Mouse (Mus musculus): ENCODE results near the gene Thsd7a. TPM values are rescaled to one million over a fixed set of nuclear protein-coding genes. Genes with fewer than 3 reads are reported as not detected.

Thsd7a gene
- polyA plus RNA-seq (2015; fragmentation: Nextera tagmentation; extraction: Ambion mirVana): 57.9 and 60.5 TPM in 2 replicates

DNA sequence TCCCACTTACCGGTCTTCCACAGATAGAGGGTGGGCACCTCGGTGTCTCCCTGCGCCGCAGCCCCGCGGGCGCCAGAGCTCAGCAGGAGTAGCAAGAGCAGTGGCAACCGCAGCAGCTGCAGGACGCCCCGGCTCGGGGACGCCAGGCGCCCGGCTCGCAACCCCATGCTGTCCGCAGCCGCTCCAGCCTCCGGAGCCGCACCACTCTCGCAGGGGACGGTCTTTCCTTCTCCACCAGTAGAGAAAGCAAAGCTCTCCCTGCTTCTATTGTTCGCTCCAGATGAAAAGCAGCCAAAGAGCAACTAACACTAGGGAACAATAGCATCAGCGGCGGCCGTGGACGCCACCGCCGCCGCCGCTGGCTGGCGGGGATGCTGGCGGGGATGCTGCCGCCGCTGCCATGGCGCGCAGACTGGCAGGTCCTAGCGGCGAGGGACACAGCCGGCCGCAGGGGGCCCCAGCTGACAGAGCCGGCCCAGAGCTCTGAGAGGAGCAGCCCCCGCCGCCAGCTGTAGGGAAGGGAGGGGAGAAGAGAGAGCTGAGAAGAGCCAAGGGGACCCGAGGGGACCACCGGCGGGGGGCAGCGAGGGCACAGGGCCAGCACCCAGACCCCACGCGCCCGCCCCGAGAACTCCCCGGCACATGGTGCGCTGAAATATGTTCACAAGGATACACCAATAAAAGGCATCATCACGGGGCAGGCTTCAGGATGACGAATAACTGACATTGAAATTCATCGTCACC lies at the start of gene Thsd7a:
TSS of gene Thsd7a (minus strand) at position 624 of the 744 bp plus-strand sequence.
- Histone ChIP-seq H3K9ac (peak within 1 kb of the TSS; percentile 96), H3K4me3 (peak within 1 kb of the TSS; percentile 69), H3K36me3 (no peaks in the 10 kb centered on the region), H3K9me3 (no peaks in the 10 kb centered on the region), H3K27ac (replicated peaks) (peak within 1 kb of the TSS; percentile 99), H3K4me1 (replicated peaks) (peaks cover 18% of the 10 kb centered on the region), H3K27me3 (no peaks in the 10 kb centered on the region), H3K4me2 (peak within 1 kb of the TSS; percentile 65)
- ATAC-seq (ENCODE audit: low read depth): peak; percentile 96
- under 1% methylated on average over 55 of the region's 56 CpGs for WGBS

GRCm38 (mm10) chr6:12787129-12787528 lies 37.9 kb upstream of the Thsd7a start:
- H3K4me1 ChIP-seq (replicated peaks): peaks cover 18% of the 10 kb centered on the region
- no peak for ATAC-seq (ENCODE audit: low read depth)
- no peaks in the 10 kb centered on the region for H3K27me3 ChIP-seq
- 68% methylated on average over 2 of the region's 2 CpGs for WGBS
- H3K4me2 ChIP-seq: no peak overlapping the region
- H3K36me3 ChIP-seq: no peaks in the 10 kb centered on the region
- no peak overlapping the region for H3K9ac ChIP-seq
- H3K4me3 ChIP-seq: no peak overlapping the region
- H3K9me3 ChIP-seq: no peaks in the 10 kb centered on the region
- H3K27ac ChIP-seq (replicated peaks): peak overlapping the region; percentile 29; the same call in 1 of the 2 replicates

GRCm38 (mm10) chr6:12786378-12786982 lies 37.3 kb upstream of the Thsd7a start:
- Histone ChIP-seq H3K27ac (replicated peaks) (no peak overlapping the region), H3K36me3 (no peaks in the 10 kb centered on the region), H3K9ac (no peak overlapping the region), H3K4me2 (no peak overlapping the region), H3K27me3 (no peaks in the 10 kb centered on the region), H3K9me3 (no peaks in the 10 kb centered on the region), H3K4me1 (replicated peaks) (peaks cover 18% of the 10 kb centered on the region), H3K4me3 (no peak overlapping the region)
- 26% methylated on average over 2 of the region's 2 CpGs for WGBS
- ATAC-seq (ENCODE audit: low read depth): peak; percentile 80

GRCm38 (mm10) chr6:12784918-12785618 lies 35.9 kb upstream of the Thsd7a start:
- peak overlapping the region; percentile 38 for H3K27ac ChIP-seq (replicated peaks)
- H3K4me1 ChIP-seq (replicated peaks): peaks cover 18% of the 10 kb centered on the region
- H3K36me3 ChIP-seq: no peaks in the 10 kb centered on the region
- no peak overlapping the region for H3K9ac ChIP-seq
- no peaks in the 10 kb centered on the region for H3K9me3 ChIP-seq
- no peaks in the 10 kb centered on the region for H3K27me3 ChIP-seq
- no peak overlapping the region for H3K4me3 ChIP-seq
- no peak overlapping the region for H3K4me2 ChIP-seq
- peak; percentile 92 for ATAC-seq (ENCODE audit: low read depth)
- 39% methylated on average over 8 of the region's 8 CpGs for WGBS

DNA sequence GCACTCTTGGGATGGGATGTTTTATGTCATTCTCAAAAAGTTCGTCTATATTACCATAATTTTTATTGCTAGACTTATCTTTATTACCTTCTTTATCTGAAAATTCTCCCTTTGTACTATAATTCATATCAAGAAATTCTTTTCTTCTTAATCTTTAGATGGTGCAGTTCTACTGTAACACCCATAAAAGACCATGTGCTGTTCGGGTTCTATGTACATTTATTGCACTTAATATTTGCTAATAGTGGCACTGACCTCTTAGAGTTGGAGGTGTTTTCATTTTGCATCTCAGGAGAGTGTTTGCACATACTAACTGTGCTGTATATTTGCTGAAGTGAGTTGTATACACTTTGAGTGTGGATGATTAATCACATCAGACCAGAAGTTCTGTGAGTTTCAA lies 23.6 kb upstream of the Thsd7a start:
- Histone ChIP-seq H3K4me1 (replicated peaks) (no peaks in the 10 kb centered on the region), H3K9ac (no peak overlapping the region), H3K4me2 (no peak overlapping the region), H3K36me3 (no peaks in the 10 kb centered on the region), H3K27me3 (no peaks in the 10 kb centered on the region), H3K9me3 (no peaks in the 10 kb centered on the region), H3K27ac (replicated peaks) (no peak overlapping the region), H3K4me3 (no peak overlapping the region)
- ATAC-seq (ENCODE audit: low read depth): no peak
- WGBS: 78% methylated on average over 2 of the region's 2 CpGs

- no peaks in the 10 kb centered on the region for H3K36me3 ChIP-seq
- H3K27ac ChIP-seq (replicated peaks): peak overlapping the region; percentile 61; the same call in 1 of the 2 replicates
- H3K4me3 ChIP-seq: no peak overlapping the region
- no peak for ATAC-seq (ENCODE audit: low read depth)
- H3K9ac ChIP-seq: no peak overlapping the region
- H3K4me1 ChIP-seq (replicated peaks): no peaks in the 10 kb centered on the region
- no peaks in the 10 kb centered on the region for H3K9me3 ChIP-seq
- H3K27me3 ChIP-seq: no peaks in the 10 kb centered on the region
- H3K4me2 ChIP-seq: no peak overlapping the region
- WGBS: 80% methylated on average over 6 of the region's 6 CpGs
Measured at GRCm38 (mm10) chr6:12765191-12765590, 16.0 kb upstream of the Thsd7a start.

GRCm38 (mm10) chr6:12764606-12765005 lies 15.4 kb upstream of the Thsd7a start:
- peak overlapping the region; percentile 61; the same call in 1 of the 2 replicates for H3K27ac ChIP-seq (replicated peaks)
- no peak overlapping the region for H3K9ac ChIP-seq
- H3K4me1 ChIP-seq (replicated peaks): no peaks in the 10 kb centered on the region
- 47% methylated on average over 1 of the region's 1 CpGs for WGBS
- no peaks in the 10 kb centered on the region for H3K9me3 ChIP-seq
- no peak overlapping the region for H3K4me2 ChIP-seq
- H3K27me3 ChIP-seq: no peaks in the 10 kb centered on the region
- no peaks in the 10 kb centered on the region for H3K36me3 ChIP-seq
- no peak for ATAC-seq (ENCODE audit: low read depth)
- H3K4me3 ChIP-seq: no peak overlapping the region

GRCm38 (mm10) chr6:12763816-12764215 lies 14.6 kb upstream of the Thsd7a start:
- Histone ChIP-seq H3K36me3 (no peaks in the 10 kb centered on the region), H3K4me3 (no peak overlapping the region), H3K27ac (replicated peaks) (no peak overlapping the region), H3K9ac (no peak overlapping the region), H3K27me3 (no peaks in the 10 kb centered on the region), H3K9me3 (no peaks in the 10 kb centered on the region), H3K4me2 (no peak overlapping the region), H3K4me1 (replicated peaks) (no peaks in the 10 kb centered on the region)
- WGBS: 85% methylated on average over 3 of the region's 3 CpGs
- ATAC-seq (ENCODE audit: low read depth): no peak

DNA sequence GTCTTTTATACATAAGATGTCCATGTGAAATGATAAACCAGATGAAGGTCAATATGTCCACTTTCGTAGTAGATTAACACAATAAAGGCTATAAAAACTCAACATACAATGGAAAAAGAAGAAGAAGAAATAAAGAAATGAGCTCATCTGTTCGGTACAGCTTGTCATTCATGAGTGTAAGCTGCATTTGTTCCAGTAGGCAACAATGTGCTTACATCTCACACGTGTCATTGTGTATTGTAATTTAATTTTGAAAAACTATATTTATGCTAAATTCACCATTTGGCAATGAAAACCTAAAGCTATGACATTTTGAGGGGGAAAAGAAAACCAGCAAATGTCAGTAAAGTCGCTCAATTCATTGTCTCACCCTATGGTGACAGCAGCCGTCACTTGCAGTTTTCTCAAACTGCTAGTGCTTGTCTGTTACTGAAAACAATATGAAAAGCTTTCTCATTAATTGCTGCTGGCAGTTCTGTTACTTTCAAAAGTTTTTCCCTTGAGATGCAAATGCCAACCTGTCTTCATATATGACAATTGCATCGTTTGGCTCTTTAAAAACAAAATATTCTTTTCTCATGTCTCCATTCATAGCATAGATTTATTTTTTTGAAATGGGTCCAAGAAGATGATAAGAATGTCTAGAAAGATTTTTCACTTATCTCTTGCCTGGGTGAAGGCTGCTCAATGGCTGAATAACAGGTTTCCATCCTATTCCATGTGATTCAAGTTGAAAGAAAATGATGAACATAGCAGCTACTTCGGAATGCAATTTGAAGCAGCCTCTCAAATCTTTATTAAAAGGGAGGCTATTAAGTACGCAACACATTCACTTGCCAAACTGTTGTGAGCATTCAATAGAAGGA lies 10.4 kb upstream of the Thsd7a start:
- Histone ChIP-seq H3K27me3 (no peaks in the 10 kb centered on the region), H3K4me3 (no peak overlapping the region), H3K9me3 (peaks cover 4% of the 10 kb centered on the region; the same call in 1 of the 2 replicates), H3K4me1 (replicated peaks) (no peaks in the 10 kb centered on the region), H3K9ac (no peak overlapping the region), H3K27ac (replicated peaks) (no peak overlapping the region), H3K36me3 (no peaks in the 10 kb centered on the region), H3K4me2 (no peak overlapping the region)
- 84% methylated on average over 8 of the region's 8 CpGs for WGBS
- ATAC-seq (ENCODE audit: low read depth): no peak

GRCm38 (mm10) chr6:12752297-12752696 lies 3.1 kb upstream of the Thsd7a start:
- H3K4me1 ChIP-seq (replicated peaks): peaks cover 15% of the 10 kb centered on the region
- peaks cover 4% of the 10 kb centered on the region; the same call in 1 of the 2 replicates for H3K9me3 ChIP-seq
- H3K9ac ChIP-seq: no peak overlapping the region
- H3K27me3 ChIP-seq: no peaks in the 10 kb centered on the region
- H3K27ac ChIP-seq (replicated peaks): no peak overlapping the region
- H3K4me2 ChIP-seq: no peak overlapping the region
- no peaks in the 10 kb centered on the region for H3K36me3 ChIP-seq
- ATAC-seq (ENCODE audit: low read depth): no peak
- no peak overlapping the region for H3K4me3 ChIP-seq

GRCm38 (mm10) chr6:12750441-12750840 lies 1.2 kb upstream of the Thsd7a start:
- Histone ChIP-seq H3K4me2 (no peak overlapping the region), H3K36me3 (no peaks in the 10 kb centered on the region), H3K27me3 (no peaks in the 10 kb centered on the region), H3K9ac (no peak overlapping the region), H3K9me3 (no peaks in the 10 kb centered on the region), H3K4me3 (no peak overlapping the region), H3K27ac (replicated peaks) (peak overlapping the region; percentile 99), H3K4me1 (replicated peaks) (peaks cover 18% of the 10 kb centered on the region)
- ATAC-seq (ENCODE audit: low read depth): no peak
- 20% methylated on average over 2 of the region's 2 CpGs for WGBS
